Mouse (Mus musculus) liver, postnatal 0 days (tissue): ENCODE measurements around the gene Mycl.

Source experiments
- CTCF ChIP-seq: sonication (generic); IDR thresholded peaks from 2 replicates; pipeline ENCODE4 v1.5.1; 2016; ENCODE audit warnings: antibody characterized with exemption, low read depth
- EP300 ChIP-seq: IDR thresholded peaks from 2 replicates; pipeline ENCODE4 v1.6.1; 2016; ENCODE audit warnings: antibody characterized with exemption, low read depth, mild to moderate bottlenecking

DNA sequence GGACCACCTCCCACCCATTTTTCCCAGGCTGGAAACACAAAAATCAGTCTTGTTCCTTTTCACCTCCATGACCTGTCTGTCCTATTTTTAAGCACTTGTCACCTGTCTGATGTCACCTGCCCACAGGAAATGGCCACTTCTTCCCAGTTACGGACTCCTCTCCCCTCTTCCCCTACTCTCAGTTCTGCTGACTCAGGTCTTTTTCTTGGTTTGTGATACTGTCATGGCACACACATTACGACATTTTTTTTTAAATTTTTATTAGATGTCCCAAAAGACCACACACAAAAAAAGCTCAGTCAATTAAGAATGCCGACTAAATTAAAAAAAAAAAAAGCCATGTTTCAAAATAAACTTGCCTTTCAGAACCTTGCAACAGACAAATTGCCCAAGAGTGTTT, 12.9 kb upstream of the Mycl start:
- TF ChIP-seq CTCF (no peak), EP300 (no peak)
